Mouse (Mus musculus) embryo, embryonic 9.5 days (tissue): ENCODE measurements around the gene Cd101.

Experiments used
- DNase-seq: peaks from one replicate; pipeline ENCODE4 v3.0.0-alpha.2; 2017; ENCODE audit errors: extremely low spot score

The Cd101 gene

DNA sequence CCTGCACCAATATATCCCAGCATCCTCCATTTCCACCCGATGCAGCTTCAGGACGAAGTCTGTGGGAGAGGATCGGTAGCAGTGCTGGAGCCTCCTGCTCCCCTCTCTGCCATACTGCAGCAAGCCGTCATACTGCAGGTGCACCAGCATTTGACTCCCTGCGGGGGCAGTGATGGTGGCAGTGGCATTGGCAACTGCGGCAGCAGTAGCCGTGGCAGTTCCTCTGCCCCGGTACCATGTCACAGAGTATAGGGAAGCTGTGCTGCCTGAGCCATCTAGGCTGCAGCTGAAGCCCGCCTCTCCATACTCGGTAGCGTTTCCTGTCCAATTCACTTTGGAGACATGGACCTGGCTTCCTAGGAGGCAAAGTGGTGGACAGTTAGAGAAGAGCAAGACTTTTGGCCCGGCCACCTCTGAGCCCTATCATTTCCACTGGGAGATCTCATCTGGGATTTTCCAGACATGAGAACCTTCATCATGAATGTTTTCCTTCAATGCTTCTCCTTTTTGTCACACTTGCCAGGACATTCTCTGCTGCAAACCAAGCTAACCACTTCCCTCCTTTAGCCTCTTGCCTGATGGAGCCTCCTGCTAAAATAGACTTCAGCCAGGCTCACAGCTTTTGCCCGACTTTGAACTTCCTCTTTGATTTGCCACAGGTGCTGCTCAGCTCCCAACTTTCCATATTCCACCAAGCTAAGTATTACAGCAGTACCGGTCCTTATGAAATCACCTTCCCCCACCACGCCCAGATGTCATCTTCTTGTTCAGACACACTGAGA, 25.6 kb downstream of the Cd101 start:
- no peak for DNase-seq

DNA sequence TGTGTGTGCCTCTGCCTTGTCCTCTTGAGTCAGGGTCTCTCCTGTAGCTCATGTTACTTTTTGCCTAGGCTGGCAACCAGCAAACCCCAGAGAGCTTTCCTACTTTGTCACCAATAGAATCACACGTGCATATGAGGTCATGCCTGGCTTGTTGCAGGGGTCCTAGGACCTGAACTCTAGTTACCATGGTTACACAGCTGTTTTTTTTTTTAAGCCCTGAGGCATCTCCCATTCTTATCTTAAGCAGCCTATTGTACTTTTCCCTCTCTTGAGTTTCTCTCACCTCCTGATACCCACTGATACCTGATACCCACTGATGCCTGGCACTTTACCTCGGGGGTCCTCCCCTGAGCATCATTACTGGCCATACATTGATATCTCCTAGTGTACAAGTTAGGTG, 29.6 kb downstream of the Cd101 start:
- no peak for DNase-seq

- peak; percentile 72 for DNase-seq
These were observed 30.4 kb downstream of the Cd101 start for GRCm38 (mm10) chr3:100998904-100999340.

GRCm38 (mm10) chr3:100997785-100998570, 31.4 kb downstream of the Cd101 start:
- DNase-seq = no peak

DNA sequence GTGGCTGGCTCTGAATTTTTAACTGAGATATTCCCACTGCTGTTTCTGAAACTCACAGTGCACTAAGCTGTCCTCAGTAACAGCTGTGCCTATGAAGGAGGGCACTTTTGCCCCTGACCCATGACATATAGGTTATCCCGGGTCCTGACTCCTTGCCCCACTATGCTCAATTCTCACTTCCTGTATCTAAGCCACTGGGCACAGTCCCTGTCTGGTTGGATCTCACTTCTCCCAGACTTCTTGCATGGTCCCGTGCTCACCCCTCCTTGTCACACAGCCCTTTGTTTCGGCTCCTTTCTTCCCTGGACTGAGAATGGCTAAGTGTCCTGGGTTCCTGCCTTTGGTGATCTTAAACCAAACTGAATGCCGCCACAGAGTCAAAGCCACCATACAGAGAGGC, 35.1 kb downstream of the Cd101 start:
- DNase-seq = no peak

GRCm38 (mm10) chr3:100993718-100994117, 35.6 kb downstream of the Cd101 start:
- no peak for DNase-seq

DNA sequence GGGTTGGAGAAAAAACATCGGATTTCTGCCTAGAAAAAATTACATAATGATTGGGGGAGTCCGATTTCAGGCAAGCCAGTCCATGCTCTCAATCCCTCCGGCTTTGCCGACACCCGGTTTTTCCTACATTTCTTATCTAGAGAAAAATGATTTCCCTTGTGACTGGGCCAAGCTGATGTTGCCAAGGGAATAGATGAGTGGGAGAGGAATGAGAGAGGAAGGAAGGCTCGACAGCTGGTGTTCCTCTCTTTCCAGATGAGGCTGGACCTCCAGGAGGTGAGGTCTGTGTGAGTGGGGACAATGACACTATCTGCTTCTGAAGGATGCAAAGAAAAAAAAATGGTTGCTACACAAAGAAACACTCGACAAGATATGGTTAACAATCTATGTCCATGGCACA, 36.2 kb downstream of the Cd101 start:
- DNase-seq = no peak

DNA sequence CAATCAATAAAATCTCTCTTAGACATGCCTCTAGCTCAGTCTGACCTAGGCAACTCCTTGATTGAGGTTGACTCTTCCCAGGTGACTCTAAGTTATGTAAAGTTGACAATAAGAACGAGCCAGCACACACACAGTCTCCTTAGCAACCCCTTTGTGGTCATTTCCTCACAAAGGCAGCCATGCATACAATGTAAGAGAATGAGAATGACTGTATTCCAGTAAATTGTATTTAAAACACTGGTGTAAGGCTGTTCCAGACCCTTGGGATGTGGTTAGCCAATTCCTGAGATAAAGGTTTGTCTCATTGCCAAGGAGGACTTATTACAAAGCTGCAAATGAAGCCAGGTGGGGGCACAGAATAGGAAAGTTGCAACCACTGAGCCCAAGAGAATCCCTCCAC, 39.1 kb downstream of the Cd101 start:
- DNase-seq = no peak

DNA sequence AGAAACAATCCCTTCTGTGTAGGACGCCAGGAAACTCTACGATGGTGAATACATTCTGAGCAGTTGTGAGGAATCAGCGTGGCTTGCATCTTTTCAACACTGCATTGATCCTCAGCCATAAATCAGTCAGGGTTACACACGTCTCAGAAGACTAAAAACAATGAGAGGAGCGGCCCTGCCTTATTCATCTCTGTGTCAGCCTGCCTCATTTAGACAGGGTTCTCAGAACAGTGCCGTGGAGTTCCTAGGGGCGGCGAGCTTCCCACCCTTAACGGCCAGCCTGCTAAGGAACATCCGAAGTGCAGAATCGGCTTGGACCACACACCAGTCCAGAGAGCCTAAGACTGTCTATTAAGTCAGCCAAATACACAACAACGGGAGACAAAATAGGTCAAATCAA, 39.9 kb downstream of the Cd101 start:
- DNase-seq = no peak

DNA sequence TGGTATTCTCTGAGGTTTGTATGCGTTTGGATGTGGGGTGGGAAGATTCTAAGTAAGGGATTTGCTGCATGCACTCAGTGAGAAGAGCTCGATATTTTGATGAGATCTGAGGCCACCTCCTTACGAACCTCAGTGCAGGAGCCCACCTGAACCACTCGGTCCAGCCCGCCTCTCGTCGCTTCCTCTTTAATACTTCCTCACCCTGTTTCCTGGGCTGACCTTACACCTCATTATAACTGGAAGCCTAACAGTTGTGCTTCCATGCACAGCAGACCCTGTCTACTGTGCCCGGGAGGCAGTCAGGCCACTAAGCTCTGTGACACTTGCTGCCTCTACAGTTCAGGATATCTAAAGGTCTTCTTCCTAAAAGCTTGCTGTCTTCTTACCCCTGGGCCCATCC, 50.1 kb downstream of the Cd101 start:
- DNase-seq = no peak

DNA sequence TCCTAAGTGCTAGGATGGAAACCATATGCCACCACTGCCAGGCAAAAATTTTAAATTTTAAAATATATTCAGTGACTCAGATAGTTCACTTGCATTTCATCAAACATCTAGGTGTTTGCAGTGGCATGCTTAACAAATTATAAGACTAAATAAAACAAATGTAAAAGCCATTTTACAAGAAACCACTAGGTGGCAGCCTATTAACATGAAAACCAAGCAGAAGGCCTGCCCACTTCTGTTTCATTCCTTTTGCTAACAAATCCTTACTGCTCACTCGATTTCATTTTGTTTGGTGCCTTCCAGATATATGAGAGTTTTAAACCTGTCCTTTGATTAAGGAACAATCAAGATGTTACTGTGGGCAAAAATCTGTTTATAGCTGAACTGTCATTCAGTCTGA, 55.5 kb downstream of the Cd101 start:
- peak; percentile 55 for DNase-seq

GRCm38 (mm10) chr3:100969176-100969917, 60.0 kb downstream of the Cd101 start, which contains the start of gene Ttf2:
TSS of gene Ttf2 (minus strand) at chr3:100969663.
- peak; percentile 96 for DNase-seq

- DNase-seq = peak; percentile 39
These were observed 65.4 kb downstream of the Cd101 start for GRCm38 (mm10) chr3:100963849-100964542.

- no peak for DNase-seq
These were observed 67.9 kb downstream of the Cd101 start for GRCm38 (mm10) chr3:100961501-100961900.

GRCm38 (mm10) chr3:100961007-100961406, 68.3 kb downstream of the Cd101 start:
- no peak for DNase-seq

GRCm38 (mm10) chr3:100954616-100955015, 74.7 kb downstream of the Cd101 start:
- DNase-seq = no peak

DNA sequence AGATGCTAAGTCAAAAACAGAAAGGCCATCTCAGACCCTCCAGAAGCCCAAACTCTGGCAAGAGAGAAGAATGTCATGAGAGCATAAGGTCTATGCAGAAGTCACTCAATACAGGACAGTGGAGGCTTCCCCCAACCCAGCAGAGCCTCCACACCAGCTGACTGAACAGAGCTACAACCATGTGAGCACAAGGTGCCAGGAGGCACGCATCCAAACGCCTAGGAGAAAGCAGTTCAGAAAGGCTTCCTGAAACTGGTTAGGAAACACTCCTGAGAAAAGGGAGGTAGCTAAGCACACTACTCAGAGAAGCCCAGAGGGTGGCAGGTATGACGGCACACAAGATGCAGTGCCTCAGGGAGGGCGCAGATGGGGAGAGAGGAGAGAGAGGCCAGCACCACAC, 77.8 kb downstream of the Cd101 start:
- no peak for DNase-seq

DNA sequence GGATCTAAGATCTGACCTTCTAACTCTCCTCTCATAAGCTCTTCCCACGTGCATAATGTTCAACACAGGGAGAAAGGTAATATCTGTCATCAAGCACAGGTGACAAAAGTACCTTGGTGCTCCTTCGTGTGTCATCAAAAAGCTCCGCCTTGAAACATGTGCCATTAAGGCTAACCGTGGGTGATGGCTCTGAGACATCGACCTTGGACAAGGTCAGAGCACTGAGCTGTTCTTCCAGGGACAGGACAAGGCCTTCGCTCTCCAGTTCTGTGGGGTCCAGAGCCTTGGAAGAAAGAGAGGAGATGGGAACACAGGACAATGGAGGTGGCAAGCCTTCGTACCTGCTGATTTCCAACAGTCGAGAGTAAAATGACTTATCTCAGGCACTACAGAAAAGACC, 82.1 kb downstream of the Cd101 start:
- no peak for DNase-seq
